Mouse (Mus musculus) CH12.LX (cell line): ENCODE data around the gene Hist1h3b. TPM values are rescaled to one million over a fixed set of nuclear protein-coding genes. Genes with fewer than 3 reads are reported as not detected.
"Not testable (repeated sequence)": the region's sequence is repeated elsewhere in the genome, so short reads cannot be mapped to it uniquely, and the experiment has no call there.

Experiments used
- DNase-seq: peaks from one replicate; pipeline ENCODE4 v3.0.0-alpha.2; 2013; ENCODE audit errors: extremely low read depth
- H3K27ac ChIP-seq: 2 replicates; pipeline ENCODE4 v1.5.1; 2012; ENCODE audit warnings: low read depth, mild to moderate bottlenecking, control low read depth, moderate library complexity; ENCODE audit not compliant: insufficient read depth
- H3K27me3 ChIP-seq: replicated peaks from 2 replicates; pipeline ENCODE3; 2012; ENCODE audit warnings: inconsistent platforms
- H3K36me3 ChIP-seq, 2 experiments: replicated peaks in 1 of 2; 2 replicates each; pipeline versions ENCODE3 to v1.6.1; 2012; ENCODE audit warnings: inconsistent platforms in 1 of 2, low read length in 1 of 2, mild to moderate bottlenecking in 1 of 2, mixed read lengths in 1 of 2, moderate library complexity in 1 of 2; ENCODE audit not compliant: control insufficient read depth in 1 of 2, insufficient read depth in 1 of 2
- H3K4me1 ChIP-seq, 2 experiments: 2 replicates each; pipeline ENCODE4 v1.6.1; 2012; ENCODE audit warnings: inconsistent platforms in 1 of 2, moderate library complexity in 1 of 2; ENCODE audit not compliant: insufficient read depth in 2 of 2, control insufficient read depth in 1 of 2
- H3K4me2 ChIP-seq: 2 replicates; pipeline ENCODE4 v1.6.1; 2012; ENCODE audit warnings: low read depth, mild to moderate bottlenecking, control low read depth; ENCODE audit not compliant: poor library complexity, insufficient read depth, severe bottlenecking
- H3K4me3 ChIP-seq, 3 experiments: fragments of 150-350 bp in 1 of 3; sonication (generic) in 1 of 3; replicated peaks in 1 of 3; 2 replicates each; pipeline versions ENCODE3 to v1.5.1; 2011 to 2012; ENCODE audit warnings: low read depth in 2 of 3, low read length in 2 of 3, mild to moderate bottlenecking in 2 of 3, moderate library complexity in 2 of 3, control low read depth in 1 of 3, improper control_type of control experiment in 1 of 3, inconsistent platforms in 1 of 3, mixed read lengths in 1 of 3; ENCODE audit not compliant: poor library complexity in 1 of 3
- H3K79me2 ChIP-seq: replicated peaks from 2 replicates; pipeline ENCODE4 v1.6.1; 2012; ENCODE audit warnings: mild to moderate bottlenecking, moderate library complexity; ENCODE audit not compliant: control insufficient read depth, poor library complexity, insufficient read depth, severe bottlenecking; ENCODE audit errors: extremely low read depth
- H3K9ac ChIP-seq: 2 replicates; pipeline ENCODE4 v1.6.1; 2012; ENCODE audit warnings: low read depth, mild to moderate bottlenecking, control low read depth, moderate library complexity; ENCODE audit not compliant: insufficient read depth
- H3K9me3 ChIP-seq: replicated peaks from 2 replicates; pipeline ENCODE3; 2012; ENCODE audit warnings: low read length, inconsistent platforms, mixed read lengths
- CHD1 ChIP-seq: IDR thresholded peaks from 2 replicates; pipeline ENCODE4 v1.6.1; 2012; ENCODE audit warnings: low read depth, low read length, improper control_type of control experiment, inconsistent platforms
- CTCF ChIP-seq, 2 experiments: IDR thresholded peaks in 1 of 2; conservative IDR thresholded peaks in 1 of 2; 2 replicates each; pipeline ENCODE4 v1.5.1; 2011 to 2012; ENCODE audit warnings: low read depth in 2 of 2, low read length in 2 of 2, improper control_type of control experiment in 1 of 2, inconsistent platforms in 1 of 2, mild to moderate bottlenecking in 1 of 2, moderate library complexity in 1 of 2
- ELF1 ChIP-seq: IDR thresholded peaks from 2 replicates; pipeline ENCODE4 v1.6.1; 2014; ENCODE audit warnings: low read depth, mild to moderate bottlenecking, inconsistent platforms, low read length, improper control_type of control experiment
- ETS1 ChIP-seq: conservative IDR thresholded peaks from 2 replicates; pipeline ENCODE4 v1.6.1; 2012; ENCODE audit warnings: low read depth, mild to moderate bottlenecking, inconsistent platforms, low read length, improper control_type of control experiment, moderate library complexity
- GABPA ChIP-seq: IDR thresholded peaks from 2 replicates; pipeline ENCODE4 v1.6.1; 2012; ENCODE audit warnings: low read depth, low read length, improper control_type of control experiment, inconsistent platforms; ENCODE audit not compliant: insufficient replicate concordance
- IRF4 ChIP-seq: IDR thresholded peaks from 2 replicates; pipeline ENCODE4 v1.6.1; 2014; ENCODE audit warnings: low read depth, mild to moderate bottlenecking, inconsistent platforms, low read length, improper control_type of control experiment
- KAT2A ChIP-seq: IDR thresholded peaks from 2 replicates; pipeline ENCODE4 v1.6.1; 2012; ENCODE audit warnings: low read length, improper control_type of control experiment, inconsistent platforms; ENCODE audit not compliant: insufficient replicate concordance
- MAFK ChIP-seq: IDR thresholded peaks from 2 replicates; pipeline ENCODE4 v1.6.1; 2011; ENCODE audit warnings: low read length, improper control_type of control experiment; ENCODE audit not compliant: insufficient replicate concordance
- MAX ChIP-seq: IDR thresholded peaks from 2 replicates; pipeline ENCODE4 v1.6.1; 2011; ENCODE audit warnings: low read length, improper control_type of control experiment
- MEF2A ChIP-seq: IDR thresholded peaks from 2 replicates; pipeline ENCODE4 v1.6.1; 2014; ENCODE audit warnings: low read depth, mild to moderate bottlenecking, inconsistent platforms, low read length, improper control_type of control experiment, borderline replicate concordance
- POLR2A ChIP-seq: IDR thresholded peaks from 2 replicates; pipeline ENCODE4 v1.6.1; 2011; ENCODE audit warnings: low read depth, mild to moderate bottlenecking, improper control_type of control experiment, low read length
- POLR2AphosphoS2 ChIP-seq: IDR thresholded peaks from 2 replicates; pipeline ENCODE4 v1.6.1; 2011; ENCODE audit warnings: low read depth, low read length, improper control_type of control experiment
- RCOR1 ChIP-seq: conservative IDR thresholded peaks from 2 replicates; pipeline ENCODE4 v1.6.1; 2012; ENCODE audit warnings: low read depth, mild to moderate bottlenecking, inconsistent platforms, low read length, improper control_type of control experiment
- SMC3 ChIP-seq: IDR thresholded peaks from 2 replicates; pipeline ENCODE4 v1.6.1; 2011; ENCODE audit warnings: low read depth, low read length, improper control_type of control experiment
- USF2 ChIP-seq: conservative IDR thresholded peaks from 2 replicates; pipeline ENCODE4 v1.6.1; 2011; ENCODE audit warnings: low read depth, low read length, improper control_type of control experiment
- ZC3H11A ChIP-seq: IDR thresholded peaks from 2 replicates; pipeline ENCODE4 v1.6.1; 2012; ENCODE audit warnings: low read depth, mild to moderate bottlenecking, inconsistent platforms, low read length, improper control_type of control experiment
- ZKSCAN1 ChIP-seq: IDR thresholded peaks from 2 replicates; pipeline ENCODE4 v1.6.1; 2012; ENCODE audit warnings: low read depth, inconsistent platforms, low read length, improper control_type of control experiment, borderline replicate concordance
- ZMIZ1 ChIP-seq: IDR thresholded peaks from 2 replicates; pipeline ENCODE4 v1.6.1; 2012; ENCODE audit warnings: low read depth, mild to moderate bottlenecking, inconsistent platforms, low read length, improper control_type of control experiment
- dilution Hi-C: fragments of 300-500 bp; cut with MboI; formaldehyde crosslinking; loops from 2 replicates; pipeline ENCODE4 v1.14.3; 2020; ENCODE audit warnings: low sequenced_read_pairs; ENCODE audit not compliant: extremely low pct_unique_long_range_greater_than_20kb, extremely low pct_ligation_motif_present
- in situ Hi-C: fragments of 300-500 bp; cut with MboI; formaldehyde crosslinking; loops from 3 replicates; pipeline ENCODE4 v1.14.3; 2019; ENCODE audit warnings: low sequenced_read_pairs, low pct_ligation_motif_present, low pct_unique_long_range_greater_than_20kb, mixed read lengths
- polyA plus RNA-seq: library from polyadenylated mRNA; unstranded; fragments of >175 nt; gene quantifications from 2 replicates; pipeline ENCODE4 v1.2.1, GENCODE M21; 2012; ENCODE audit warnings: low read depth; ENCODE audit not compliant: insufficient read length
- total RNA-seq, 2 experiments: library from RNA; depleted of rRNA; stranded (reverse); fragments of 300-350 nt in 1 of 2; fragments of >200 nt in 1 of 2; gene quantifications; 2 replicates each; pipeline ENCODE4 v1.2.3; 2012 to 2014

The Hist1h3b gene
- total and polyA plus RNA-seq, 3 experiments, result 5.5 to 2,096 (median 44.0) TPM

GRCm38 (mm10) chr13:23716261-23717042, 35.6 kb upstream of the Hist1h3b start:
- H3K9ac ChIP-seq, result no peak overlapping the region
- no peak overlapping the region for H3K4me2 ChIP-seq
- H3K79me2 ChIP-seq, result no peaks in the 10 kb centered on the region
- DNase-seq, result no peak
- in situ Hi-C loops (no loop called here), dilution Hi-C loops (no loop called here)
- no peaks in the 10 kb centered on the region for H3K27me3 ChIP-seq
- no peak overlapping the region for H3K4me3 ChIP-seq
- no peaks in the 10 kb centered on the region for H3K9me3 ChIP-seq
- no peak overlapping the region for H3K27ac ChIP-seq
- TF ChIP-seq ELF1 (no peak), CHD1 (no peak), RCOR1 (no peak), SMC3 (no peak), POLR2A (no peak), IRF4 (no peak), ETS1 (no peak), MAFK (no peak)
- H3K4me1 ChIP-seq, result peaks cover 0 to 3% of the 10 kb centered on the region in 2 experiments; a peak in 1 of 4 replicates
- no peaks in the 10 kb centered on the region for H3K36me3 ChIP-seq

GRCm38 (mm10) chr13:23717176-23717575, 34.9 kb upstream of the Hist1h3b start:
- Histone ChIP-seq H3K27ac (no peak overlapping the region), H3K79me2 (no peaks in the 10 kb centered on the region), H3K4me2 (no peak overlapping the region), H3K27me3 (no peaks in the 10 kb centered on the region), H3K9me3 (no peaks in the 10 kb centered on the region), H3K36me3 (no peaks in the 10 kb centered on the region), H3K4me1 (peaks cover 0 to 3% of the 10 kb centered on the region in 2 experiments; a peak in 1 of 4 replicates), H3K9ac (no peak overlapping the region), H3K4me3 (no peak overlapping the region)
- dilution Hi-C loops, result no loop called here
- TF ChIP-seq POLR2A, result no peak
- no peak for TF ChIP-seq POLR2AphosphoS2
- TF ChIP-seq MEF2A, result no peak
- TF ChIP-seq MAX, result no peak
- TF ChIP-seq KAT2A, result no peak
- no peak for TF ChIP-seq ZMIZ1
- no peak for TF ChIP-seq ZKSCAN1
- no peak for TF ChIP-seq GABPA
- no peak for TF ChIP-seq USF2
- TF ChIP-seq CHD1, result no peak
- TF ChIP-seq CTCF (conservative IDR thresholded peaks at IDR 0.05 in 1 of 2, IDR thresholded peaks at IDR 0.05 in 1 of 2; ENCODE audit: low read depth in 2 of 2, low read length in 2 of 2), result no peak
- TF ChIP-seq ZC3H11A, result no peak
- TF ChIP-seq ETS1, result no peak
- no peak for DNase-seq
- in situ Hi-C loops, result no loop called here

- H3K4me3 ChIP-seq, dilution Hi-C loops, H3K4me1 ChIP-seq, H3K4me2 ChIP-seq, DNase-seq, H3K79me2 ChIP-seq, H3K9me3 ChIP-seq, H3K9ac ChIP-seq, H3K36me3 ChIP-seq, in situ Hi-C loops, H3K27me3 ChIP-seq, H3K27ac ChIP-seq: not testable (repeated sequence)
Observed at GRCm38 (mm10) chr13:23717593-23718245, 34.3 kb upstream of the Hist1h3b start.
